Mouse (Mus musculus): Measurements from ENCODE around the gene Capn5.

Gene Capn5

DNA sequence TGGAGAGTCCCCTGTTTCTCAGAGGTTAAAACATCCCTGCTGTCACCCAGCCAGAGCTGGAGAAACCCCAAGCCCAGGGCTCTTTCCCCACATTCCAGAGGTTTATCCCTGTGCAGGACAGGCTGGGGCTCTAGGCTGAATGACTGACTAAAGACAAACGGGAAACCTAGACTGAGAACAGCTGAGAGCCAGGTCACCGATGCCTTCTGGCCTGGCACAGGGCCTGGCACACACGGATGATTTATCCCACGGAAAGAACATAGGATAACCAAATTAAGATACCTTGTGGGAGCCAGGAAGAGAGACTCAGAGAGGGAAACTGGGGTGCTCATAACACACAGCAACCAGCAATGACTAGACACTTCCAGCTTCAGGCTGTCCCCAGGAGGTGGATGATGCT is 68.3 kb downstream of the Capn5 start:
- no peak for DNase-seq (ENCODE audit: low spot score in 2 of 2)

DNA sequence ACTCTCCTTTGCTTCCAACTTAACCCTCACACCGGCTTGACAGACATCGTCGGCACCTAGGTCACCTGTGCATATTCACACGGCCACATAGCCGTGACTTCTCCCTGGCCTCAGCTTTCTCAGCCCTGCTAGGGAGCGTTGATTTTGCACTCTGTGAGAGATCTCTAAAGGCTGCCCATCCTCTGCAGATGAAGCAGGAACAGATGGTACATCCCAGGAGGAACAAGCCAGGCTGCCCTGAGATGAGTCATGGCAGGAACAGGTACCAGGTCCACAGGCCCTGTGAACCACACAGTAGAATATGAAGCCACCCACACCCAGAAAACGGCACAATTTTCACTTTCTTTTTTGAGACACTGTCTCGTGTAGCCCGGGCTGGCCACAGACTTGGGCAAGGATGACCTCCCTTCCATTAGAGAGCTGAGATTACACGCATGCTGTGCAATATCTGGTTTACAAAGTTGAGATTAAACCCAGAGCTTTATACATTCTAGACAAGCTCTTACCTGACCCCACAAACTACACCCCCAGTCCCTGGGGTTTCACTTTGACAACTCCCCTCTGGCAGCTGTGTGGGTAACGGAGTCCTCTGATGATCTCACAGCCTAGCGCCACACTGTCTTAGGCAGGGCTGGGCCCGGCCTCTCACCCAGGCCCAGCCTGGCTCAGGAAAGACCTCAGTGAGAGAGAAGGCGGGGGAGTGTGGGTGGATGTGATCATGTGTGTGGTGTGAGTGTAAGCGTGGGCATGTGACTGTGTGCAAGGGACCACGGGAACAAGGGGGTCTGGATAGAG is 69.2 kb downstream of the Capn5 start:
- peak in 1 of 2 experiments; percentile 38 for DNase-seq (ENCODE audit: low spot score in 2 of 2)

DNA sequence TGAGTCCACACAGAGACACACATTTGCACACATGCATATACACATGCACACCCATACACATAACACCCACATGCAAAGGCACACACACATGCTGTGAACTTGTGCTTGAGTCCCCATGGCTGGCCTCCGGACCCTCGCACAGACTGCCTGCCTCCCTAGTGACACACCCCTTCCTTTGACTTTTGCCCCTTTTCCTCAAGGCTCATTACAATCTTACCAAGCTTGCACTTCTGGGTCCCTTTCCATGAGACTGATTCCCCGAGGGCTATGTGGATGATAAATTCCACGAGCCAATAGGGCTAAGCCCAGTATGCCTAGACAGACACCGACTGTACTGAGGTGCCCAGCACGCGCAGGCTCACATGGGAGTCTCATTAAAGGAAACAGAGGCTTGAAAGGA is 71.8 kb downstream of the Capn5 start:
- no peak for DNase-seq (ENCODE audit: low spot score in 2 of 2)

- DNase-seq (ENCODE audit: low spot score in 2 of 2) = no peak
Observed at GRCm38 (mm10) chr7:98104481-98105435, 73.3 kb downstream of the Capn5 start.

DNA sequence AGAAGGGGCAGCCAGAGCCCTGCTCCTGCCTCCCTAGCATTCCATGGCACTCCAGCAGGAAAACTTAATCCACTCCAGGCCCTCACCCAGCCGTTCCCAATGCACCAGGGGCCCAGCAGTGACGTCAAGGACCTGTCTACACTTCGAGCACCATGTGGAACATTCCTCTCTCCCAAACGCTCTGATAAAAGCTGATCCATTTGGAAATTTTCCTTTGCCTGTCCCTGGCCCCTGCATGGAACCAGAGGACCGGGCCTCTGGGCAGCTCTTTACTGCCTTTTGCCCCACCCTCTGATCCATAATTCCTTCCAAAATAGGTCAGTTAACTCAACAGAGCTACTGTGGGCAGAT is 74.2 kb downstream of the Capn5 start:
- DNase-seq (ENCODE audit: low spot score in 2 of 2) = no peak

DNA sequence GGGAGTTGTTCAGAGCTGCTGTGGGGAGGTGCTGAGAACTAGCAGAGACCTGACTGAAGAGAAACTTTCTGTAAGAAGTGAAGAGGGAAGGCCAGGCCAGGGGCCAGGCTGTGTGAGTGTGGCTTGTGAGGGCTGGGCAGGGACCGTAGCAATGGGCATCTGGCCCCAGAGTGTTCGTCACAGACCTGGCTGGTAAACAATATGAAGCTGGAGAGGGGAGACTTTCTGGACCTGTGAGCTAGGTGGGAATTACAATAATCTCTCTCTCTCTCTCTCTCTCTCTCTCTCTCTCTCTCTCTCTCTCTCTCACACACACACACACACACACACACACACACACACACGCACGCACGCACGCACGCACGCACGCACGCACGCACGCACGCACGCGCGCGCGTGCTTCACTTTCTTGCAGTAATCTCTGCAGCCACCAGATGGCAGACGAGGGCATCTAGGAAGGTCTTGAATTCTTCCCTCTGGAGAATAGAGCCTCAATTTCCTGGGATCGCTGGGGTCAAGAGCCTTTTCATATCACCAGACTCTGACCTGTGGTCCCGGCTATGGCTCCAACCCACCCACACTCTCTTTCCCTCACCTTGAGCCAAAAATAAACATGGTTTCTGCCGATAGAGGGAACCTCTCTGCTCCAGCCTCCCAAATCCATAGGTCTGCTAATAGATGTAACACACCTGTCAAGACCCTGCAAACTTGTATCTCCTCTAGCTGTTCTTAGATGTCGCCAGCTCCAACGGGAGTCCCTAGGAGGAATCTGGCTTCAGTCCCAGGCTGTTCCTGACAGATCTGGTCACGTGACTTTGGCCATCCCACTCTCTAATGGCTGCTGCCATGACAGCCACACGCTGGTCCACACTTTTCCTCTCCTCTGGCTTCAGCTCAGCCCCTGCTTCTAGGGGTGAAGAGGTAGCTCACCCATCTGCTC is 74.8 kb downstream of the Capn5 start:
- DNase-seq (ENCODE audit: low spot score in 2 of 2) = peak; percentile 64 to 67

DNA sequence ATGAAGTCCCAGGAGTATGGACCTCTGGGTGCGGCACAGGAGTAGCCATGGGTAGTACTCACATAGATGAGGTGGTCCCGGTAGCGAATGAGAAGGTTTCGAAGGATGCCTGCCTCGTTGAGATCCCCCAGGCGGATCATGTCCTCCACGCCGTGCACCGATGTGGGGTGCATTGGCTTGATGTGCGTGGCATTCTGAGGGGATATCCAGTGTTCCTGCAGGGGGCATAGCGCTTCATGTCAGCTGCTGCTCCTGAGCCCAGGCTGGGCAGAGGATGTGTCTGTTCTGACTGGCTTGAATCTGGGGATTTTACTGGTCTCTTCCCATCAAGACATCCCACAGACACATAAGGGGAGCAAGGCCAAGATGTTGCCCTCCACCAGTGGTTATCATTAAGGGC is 75.6 kb downstream of the Capn5 start:
- no peak for DNase-seq (ENCODE audit: low spot score in 2 of 2)

GRCm38 (mm10) chr7:98097557-98097956 is 80.5 kb downstream of the Capn5 start:
- DNase-seq (ENCODE audit: low spot score in 2 of 2) = no peak

GRCm38 (mm10) chr7:98095852-98096251 is 82.2 kb downstream of the Capn5 start:
- DNase-seq (ENCODE audit: low spot score in 2 of 2) = no peak

DNA sequence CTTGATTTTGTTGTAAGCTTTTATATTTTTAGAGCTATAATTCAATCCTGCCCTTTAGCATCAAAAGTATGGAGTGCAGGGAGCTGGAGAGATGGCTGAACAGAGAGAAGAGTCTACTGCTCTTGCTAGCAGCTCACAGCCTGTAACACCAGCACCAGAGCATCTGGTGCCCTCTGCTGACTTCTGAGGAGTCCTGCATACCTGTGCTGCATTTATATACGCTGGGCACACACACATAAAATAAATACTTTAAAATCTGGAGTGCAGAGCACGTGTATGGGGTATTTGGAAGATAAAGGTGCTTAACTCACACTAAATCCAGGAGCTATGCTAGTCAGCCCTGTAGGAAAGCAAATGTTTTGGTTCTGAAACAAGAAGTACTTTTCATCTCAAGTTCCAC is 91.7 kb downstream of the Capn5 start:
- DNase-seq (ENCODE audit: low spot score in 2 of 2) = no peak

- no peak for DNase-seq (ENCODE audit: low spot score in 2 of 2)
Observed at GRCm38 (mm10) chr7:98085314-98085713, 92.8 kb downstream of the Capn5 start.

GRCm38 (mm10) chr7:98084541-98085293 is 93.4 kb downstream of the Capn5 start:
- no peak for DNase-seq (ENCODE audit: low spot score in 2 of 2)

DNA sequence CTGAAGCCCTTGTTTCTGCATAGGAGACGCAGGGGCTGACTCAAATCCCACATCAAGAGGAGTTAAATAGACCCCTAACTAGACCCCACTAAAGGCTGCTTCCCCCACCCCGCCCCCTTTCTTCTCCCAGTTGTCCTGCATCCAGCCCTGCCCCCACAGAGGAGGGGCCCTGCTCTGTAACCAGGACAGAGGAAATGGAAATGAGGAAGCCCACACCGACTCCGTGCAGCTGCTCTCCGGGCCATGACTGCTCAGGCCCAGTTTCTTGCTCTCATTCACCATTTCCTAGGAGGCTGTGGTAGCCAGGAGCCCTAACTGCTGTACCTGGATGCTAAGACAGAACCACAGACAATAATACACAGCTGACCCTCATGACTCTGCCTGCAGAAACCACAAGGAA is 95.7 kb downstream of the Capn5 start:
- no peak for DNase-seq (ENCODE audit: low spot score in 2 of 2)

GRCm38 (mm10) chr7:98077453-98077852 is 100.6 kb downstream of the Capn5 start:
- DNase-seq (ENCODE audit: low spot score in 2 of 2) = no peak

- peak; percentile 39 to 61 for DNase-seq (ENCODE audit: low spot score in 2 of 2)
Observed at GRCm38 (mm10) chr7:98071620-98072019, 106.5 kb downstream of the Capn5 start.
